Mouse (Mus musculus) limb, embryonic 13.5 days (tissue): ENCODE results near the gene Suclg1. TPM values are rescaled to one million over a fixed set of nuclear protein-coding genes. Genes with fewer than 3 reads are reported as not detected.

Experiments used
- ATAC-seq: fragments of 200-750 bp; cut with Nextera tagmentation; 2 replicates; pipeline ENCODE4 v1.8.0; 2017; ENCODE audit warnings: low read depth, moderate number of reproducible peaks, moderate TSS enrichment; ENCODE audit not compliant: low FRiP score
- H3K27ac ChIP-seq: fragments of 300-500 bp; sonication (generic); 2 replicates; pipeline ENCODE4 v1.5.1; 2015; ENCODE audit warnings: inconsistent platforms, mild to moderate bottlenecking, moderate library complexity
- H3K27me3 ChIP-seq: fragments of 300-500 bp; sonication (generic); 2 replicates; pipeline ENCODE4 v1.6.1; 2015; ENCODE audit warnings: mild to moderate bottlenecking, inconsistent platforms
- H3K36me3 ChIP-seq: fragments of 300-500 bp; sonication (generic); 2 replicates; pipeline ENCODE4 v1.6.1; 2015; ENCODE audit warnings: inconsistent platforms, mild to moderate bottlenecking, moderate library complexity
- H3K4me1 ChIP-seq: fragments of 300-500 bp; sonication (generic); 2 replicates; pipeline ENCODE4 v1.6.1; 2015; ENCODE audit warnings: inconsistent platforms
- H3K4me2 ChIP-seq: fragments of 300-500 bp; sonication (generic); replicated peaks from 2 replicates; pipeline ENCODE4 v1.6.1; 2015; ENCODE audit warnings: inconsistent platforms, mild to moderate bottlenecking, moderate library complexity
- H3K4me3 ChIP-seq: fragments of 300-500 bp; sonication (generic); 2 replicates; pipeline ENCODE4 v1.5.1; 2015; ENCODE audit warnings: moderate library complexity, mild to moderate bottlenecking, inconsistent platforms
- H3K9ac ChIP-seq: fragments of 300-500 bp; sonication (generic); 2 replicates; pipeline ENCODE4 v1.6.1; 2015; ENCODE audit warnings: mild to moderate bottlenecking, inconsistent platforms
- H3K9me3 ChIP-seq: fragments of 300-500 bp; sonication (generic); 2 replicates; pipeline ENCODE4 v1.6.1; 2016; ENCODE audit warnings: inconsistent platforms
- WGBS: fragments of 180-500 bp; shearing (Covaris S2); methylation state at CpG from one replicate; pipeline ENCODE4 v1.1.7; 2015; 5-methylcytosine and 5-hydroxymethylcytosine counted together
- polyA plus RNA-seq: library from polyadenylated mRNA; unstranded; fragments of >200 nt; fragmentation: Nextera tagmentation; extraction: Ambion mirVana; gene quantifications from 2 replicates; pipeline ENCODE4 v1.2.1, GENCODE M21; 2015

Suclg1 gene
- polyA plus RNA-seq, 1 experiment from 2014 or later: 149 TPM

DNA sequence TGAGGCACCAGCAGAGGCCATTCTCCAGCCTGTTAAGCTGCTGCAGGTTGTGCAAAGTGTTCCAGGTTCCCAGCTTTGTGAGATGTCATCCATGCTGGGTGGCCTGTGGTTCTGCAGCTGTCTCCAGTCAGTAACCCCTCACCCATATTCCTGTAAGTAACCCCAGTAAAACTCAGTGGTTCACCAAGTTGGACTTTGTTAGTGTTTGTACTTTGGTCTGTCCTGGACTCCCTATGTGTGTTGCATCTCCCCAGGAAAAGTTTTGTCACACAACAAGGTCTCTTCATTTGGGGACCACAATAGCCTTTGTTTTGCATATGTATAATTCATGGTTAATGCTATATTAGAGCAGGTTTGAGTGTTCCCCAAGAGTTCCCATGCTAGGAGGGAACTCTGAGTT is 4.2 kb downstream of the Suclg1 start:
- Histone ChIP-seq H3K27me3 (no peaks in the 10 kb centered on the region), H3K9me3 (no peaks in the 10 kb centered on the region), H3K36me3 (peaks cover 14% of the 10 kb centered on the region), H3K27ac (no peak overlapping the region), H3K9ac (no peak overlapping the region), H3K4me3 (no peak overlapping the region), H3K4me1 (peaks cover 29% of the 10 kb centered on the region), H3K4me2 (no peak overlapping the region)
- ATAC-seq: no peak

DNA sequence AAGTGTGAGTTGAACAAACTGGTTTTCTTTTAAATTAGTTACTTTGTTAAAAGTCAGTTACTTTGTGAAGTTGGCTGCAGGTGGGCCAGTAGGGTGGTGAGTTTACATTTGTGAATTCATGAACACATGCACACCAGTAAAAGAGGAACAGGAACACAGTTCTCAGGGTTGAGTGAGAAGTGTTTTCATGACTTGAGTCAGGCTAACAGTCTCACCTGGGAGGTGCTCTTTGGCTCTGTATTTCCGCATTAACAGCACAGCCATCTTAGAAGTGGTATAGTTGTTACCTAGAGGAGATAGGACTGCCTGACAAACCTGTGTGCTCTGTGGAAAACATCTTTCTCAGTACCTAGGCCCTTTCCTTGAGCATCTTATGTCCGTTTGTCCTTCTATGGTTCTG is 4.8 kb downstream of the Suclg1 start:
- H3K9me3 ChIP-seq: no peaks in the 10 kb centered on the region
- 88% methylated on average over 2 of the region's 2 CpGs for WGBS
- H3K9ac ChIP-seq: no peak overlapping the region
- H3K27ac ChIP-seq: no peak overlapping the region
- peaks cover 29% of the 10 kb centered on the region for H3K4me1 ChIP-seq
- ATAC-seq: no peak
- H3K4me3 ChIP-seq: no peak overlapping the region
- peaks cover 19% of the 10 kb centered on the region for H3K36me3 ChIP-seq
- H3K4me2 ChIP-seq: no peak overlapping the region
- no peaks in the 10 kb centered on the region for H3K27me3 ChIP-seq

DNA sequence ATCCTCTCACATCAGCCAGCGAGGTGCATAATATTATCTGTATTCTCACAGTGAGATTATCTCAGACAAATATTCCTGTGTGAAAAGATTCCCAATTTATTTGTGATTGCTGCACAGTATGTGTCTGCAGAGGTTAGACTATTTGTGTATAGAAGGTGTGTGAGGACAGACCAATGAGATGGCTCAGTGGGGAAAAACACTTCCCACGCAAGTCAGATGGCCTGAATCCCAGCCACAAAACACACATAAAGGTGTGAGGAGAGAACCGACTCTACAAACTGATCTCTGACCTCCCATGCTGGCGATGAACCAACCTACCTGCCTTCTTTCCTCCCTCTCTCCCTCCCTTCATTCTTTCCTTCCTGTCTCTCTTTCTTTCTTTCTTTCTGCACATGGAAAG is 5.4 kb downstream of the Suclg1 start:
- Histone ChIP-seq H3K4me3 (no peak overlapping the region), H3K27me3 (no peaks in the 10 kb centered on the region), H3K36me3 (peaks cover 20% of the 10 kb centered on the region), H3K4me2 (no peak overlapping the region), H3K9me3 (no peaks in the 10 kb centered on the region), H3K9ac (no peak overlapping the region), H3K4me1 (peaks cover 29% of the 10 kb centered on the region), H3K27ac (no peak overlapping the region)
- ATAC-seq: no peak
- 80% methylated on average over 4 of the region's 4 CpGs for WGBS

DNA sequence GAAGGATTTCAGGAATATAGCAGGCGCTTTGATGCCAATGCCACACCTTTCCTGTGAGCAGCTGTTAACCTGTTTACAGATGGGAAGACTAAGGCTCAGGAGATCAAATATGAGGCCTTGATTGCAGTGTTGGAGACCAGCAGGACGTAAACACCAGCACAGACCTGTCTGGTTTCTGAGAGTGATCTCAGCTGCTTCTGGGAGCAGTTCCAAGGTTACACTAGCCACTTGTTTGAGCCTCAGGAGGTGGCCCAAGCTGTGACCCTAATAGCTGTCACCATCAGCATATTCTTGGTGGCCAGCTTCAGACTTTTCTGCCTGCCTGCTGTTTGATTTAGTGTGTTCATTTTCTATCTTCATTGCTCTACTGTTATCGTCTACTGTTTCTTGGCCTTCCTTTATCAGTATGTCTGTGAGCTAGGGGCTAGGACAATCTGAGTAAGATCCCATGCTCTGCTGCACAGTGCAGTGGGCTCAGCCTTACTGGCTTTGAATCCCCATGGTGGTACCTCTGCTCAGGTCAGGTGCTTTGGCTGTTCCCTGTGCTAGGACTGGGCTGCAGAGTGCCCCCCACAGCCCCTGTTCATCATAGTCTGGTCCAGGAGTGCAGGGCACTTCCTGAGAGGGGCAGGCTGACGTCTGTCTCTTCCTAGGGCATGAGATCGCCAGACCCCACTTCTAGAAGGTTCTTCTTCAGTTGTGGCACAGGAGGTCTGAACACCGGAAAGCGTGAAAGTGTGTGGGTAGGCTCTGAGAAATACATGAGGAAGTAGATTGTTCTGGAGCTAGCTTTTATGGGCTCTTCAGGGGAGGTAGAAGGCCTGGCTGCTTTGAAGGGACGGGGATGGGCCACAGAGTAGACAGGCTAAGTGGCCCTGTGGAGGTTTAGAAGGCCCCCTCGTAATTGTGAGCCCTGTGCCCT is 6.4 kb downstream of the Suclg1 start:
- Histone ChIP-seq H3K27me3 (no peaks in the 10 kb centered on the region), H3K9me3 (no peaks in the 10 kb centered on the region), H3K4me3 (no peak overlapping the region), H3K36me3 (peaks cover 30% of the 10 kb centered on the region), H3K4me2 (no peak overlapping the region), H3K9ac (no peak overlapping the region), H3K4me1 (peaks cover 24% of the 10 kb centered on the region), H3K27ac (no peak overlapping the region)
- no peak for ATAC-seq
- 73% methylated on average over 9 of the region's 9 CpGs for WGBS

DNA sequence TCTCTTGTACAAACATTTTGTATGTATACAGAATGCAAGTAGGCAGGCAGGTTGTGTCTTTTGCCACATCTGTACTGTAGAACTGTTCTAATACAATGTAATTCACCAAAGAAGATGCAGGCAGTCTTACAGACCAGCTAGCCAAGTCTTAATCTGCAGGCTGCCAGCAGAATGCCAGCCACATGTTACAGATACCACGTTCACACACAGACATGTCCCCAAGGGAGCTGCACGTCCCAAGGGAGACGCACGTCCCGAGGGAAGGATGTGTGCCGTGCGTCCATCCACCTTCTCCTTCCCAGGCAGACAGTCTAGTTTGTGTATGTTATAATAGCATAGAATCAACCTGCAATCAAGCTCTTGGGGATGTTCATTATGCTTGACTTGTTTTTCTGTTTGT is 8.9 kb downstream of the Suclg1 start:
- Histone ChIP-seq H3K27me3 (no peaks in the 10 kb centered on the region), H3K4me3 (no peak overlapping the region), H3K9me3 (no peaks in the 10 kb centered on the region), H3K27ac (no peak overlapping the region), H3K36me3 (peaks cover 52% of the 10 kb centered on the region), H3K9ac (no peak overlapping the region), H3K4me1 (peaks cover 16% of the 10 kb centered on the region), H3K4me2 (no peak overlapping the region)
- WGBS: 91% methylated on average over 7 of the region's 7 CpGs
- no peak for ATAC-seq

DNA sequence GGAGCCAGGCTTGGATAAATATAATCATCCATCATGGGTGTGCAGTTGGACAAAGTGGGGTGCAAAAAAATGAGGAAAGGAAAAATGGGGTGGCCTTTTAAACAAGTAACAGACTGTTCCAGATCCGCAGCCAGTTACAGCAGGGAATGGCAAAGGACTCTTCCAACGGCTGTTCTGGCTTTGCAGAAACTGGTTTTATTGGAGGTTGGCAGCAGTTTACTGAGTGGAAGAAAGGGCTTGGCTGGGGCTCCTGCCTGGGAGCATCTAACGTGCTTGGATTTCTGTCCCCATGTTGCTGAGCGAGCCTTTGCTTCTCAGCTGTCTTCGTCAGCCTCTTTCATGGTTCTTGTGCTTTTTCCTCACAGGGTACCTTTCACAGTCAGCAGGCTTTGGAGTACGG is 11.9 kb downstream of the Suclg1 start:
- Histone ChIP-seq H3K36me3 (peaks cover 73% of the 10 kb centered on the region), H3K27me3 (no peaks in the 10 kb centered on the region), H3K4me1 (no peaks in the 10 kb centered on the region), H3K4me3 (no peak overlapping the region), H3K27ac (no peak overlapping the region), H3K9me3 (no peaks in the 10 kb centered on the region), H3K4me2 (no peak overlapping the region), H3K9ac (no peak overlapping the region)
- no peak for ATAC-seq
- WGBS: 83% methylated on average over 6 of the region's 6 CpGs

DNA sequence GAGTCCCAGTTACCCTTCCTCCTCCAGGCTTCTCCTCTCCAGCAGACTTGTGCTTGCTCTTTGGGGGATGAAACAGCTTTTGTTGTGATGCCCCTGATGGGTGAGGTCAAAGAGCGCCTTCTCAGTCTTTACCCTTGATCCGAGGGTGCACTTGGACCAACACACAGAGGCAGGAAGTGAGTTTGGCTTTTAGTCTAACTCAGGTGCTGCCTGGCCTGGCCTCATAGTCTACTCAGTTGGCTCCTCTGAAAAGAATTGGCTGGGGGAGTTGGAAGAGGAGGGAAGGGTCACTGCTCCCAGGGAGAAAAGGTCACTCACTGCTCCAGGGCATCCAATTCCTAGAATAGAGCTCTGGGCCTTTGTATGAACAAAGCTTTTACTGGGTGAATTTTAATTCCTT is 16.6 kb downstream of the Suclg1 start:
- Histone ChIP-seq H3K9me3 (no peaks in the 10 kb centered on the region), H3K4me2 (no peak overlapping the region), H3K4me1 (no peaks in the 10 kb centered on the region), H3K27me3 (no peaks in the 10 kb centered on the region), H3K9ac (no peak overlapping the region), H3K4me3 (no peak overlapping the region), H3K27ac (no peak overlapping the region), H3K36me3 (peaks cover 80% of the 10 kb centered on the region)
- 72% methylated on average over 2 of the region's 2 CpGs for WGBS
- ATAC-seq: no peak

DNA sequence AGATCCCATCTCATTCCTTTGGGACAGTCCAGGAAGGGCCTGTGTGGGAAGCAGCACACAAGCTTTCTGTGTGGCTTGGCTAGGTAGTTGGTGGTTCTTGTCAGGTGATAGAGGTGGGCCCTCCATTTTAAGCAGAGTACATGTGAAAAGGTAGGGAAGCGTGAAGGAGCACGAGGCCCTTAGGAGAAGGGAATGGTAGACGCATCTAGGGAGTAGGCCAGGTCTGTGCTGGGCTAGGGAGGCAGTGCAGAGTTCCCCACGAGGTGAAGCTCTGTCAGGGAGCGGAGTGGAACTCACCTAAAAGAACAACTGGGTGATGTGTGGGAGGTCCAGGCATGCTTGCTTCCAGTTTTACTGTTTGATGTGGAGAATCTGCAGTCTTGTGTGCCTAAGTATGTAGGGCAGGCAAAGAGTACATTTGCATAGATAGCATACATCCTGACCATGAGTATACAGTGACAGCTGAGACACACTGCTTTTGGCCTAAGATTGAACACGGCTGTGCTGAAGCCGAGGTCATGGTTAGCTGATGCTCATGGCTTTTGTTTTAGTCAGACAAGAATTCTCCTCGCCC is 19.6 kb downstream of the Suclg1 start:
- ATAC-seq: no peak
- 92% methylated on average over 8 of the region's 8 CpGs for WGBS
- no peaks in the 10 kb centered on the region for H3K4me1 ChIP-seq
- no peak overlapping the region for H3K27ac ChIP-seq
- no peaks in the 10 kb centered on the region for H3K27me3 ChIP-seq
- H3K9me3 ChIP-seq: no peaks in the 10 kb centered on the region
- H3K4me2 ChIP-seq: no peak overlapping the region
- no peak overlapping the region for H3K9ac ChIP-seq
- peaks cover 86% of the 10 kb centered on the region for H3K36me3 ChIP-seq
- no peak overlapping the region for H3K4me3 ChIP-seq

DNA sequence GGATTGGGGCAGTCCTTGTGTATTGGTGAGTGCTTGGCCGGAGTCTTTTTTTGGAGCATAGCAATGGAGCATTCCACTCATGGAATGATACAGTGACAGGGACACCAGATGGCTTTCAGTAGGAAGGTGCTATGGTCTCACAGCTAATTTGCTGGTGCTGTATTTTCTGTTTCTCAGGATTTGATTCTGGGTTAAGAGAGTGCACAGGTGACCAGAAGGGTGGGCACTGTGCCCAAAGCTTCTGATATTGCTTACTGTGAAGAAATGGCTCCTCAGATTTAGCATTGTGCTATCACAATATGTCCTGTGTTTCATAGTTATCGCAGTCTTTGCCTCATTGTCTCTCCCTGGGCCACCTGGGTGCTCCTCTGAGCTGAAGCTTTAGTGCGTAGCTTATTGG is 21.2 kb downstream of the Suclg1 start:
- no peak overlapping the region for H3K4me3 ChIP-seq
- no peaks in the 10 kb centered on the region for H3K27me3 ChIP-seq
- no peak overlapping the region for H3K4me2 ChIP-seq
- 95% methylated on average over 3 of the region's 3 CpGs for WGBS
- H3K27ac ChIP-seq: no peak overlapping the region
- H3K9ac ChIP-seq: no peak overlapping the region
- no peaks in the 10 kb centered on the region for H3K4me1 ChIP-seq
- H3K9me3 ChIP-seq: no peaks in the 10 kb centered on the region
- peaks cover 81% of the 10 kb centered on the region for H3K36me3 ChIP-seq
- ATAC-seq: no peak

DNA sequence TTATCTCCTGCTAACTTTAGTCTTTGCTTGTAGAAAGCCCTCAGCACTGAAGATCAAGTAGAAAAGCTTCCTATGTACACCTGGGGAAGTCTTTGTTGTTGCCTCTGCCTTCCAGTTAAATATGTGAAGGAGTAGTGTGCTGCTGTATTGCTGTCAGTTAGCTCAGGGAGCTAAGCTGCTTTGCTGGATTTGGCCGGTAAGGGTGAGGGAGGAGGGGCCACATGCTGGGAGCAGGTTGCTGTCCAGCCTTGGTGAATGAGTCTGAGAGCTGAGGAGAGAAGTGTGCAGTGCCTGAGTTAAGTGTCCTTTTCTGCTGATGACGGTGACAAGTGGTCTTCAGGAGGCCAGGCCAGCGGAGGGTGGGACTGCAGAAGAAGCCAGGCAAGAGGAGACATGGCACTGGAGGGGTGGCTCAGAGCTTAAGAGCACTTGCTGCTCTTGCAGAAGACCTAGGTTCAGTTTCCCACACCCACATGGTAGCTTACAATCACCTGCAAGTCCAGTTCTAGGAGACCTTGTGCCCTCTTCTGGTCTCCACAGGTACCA is 23.4 kb downstream of the Suclg1 start:
- peaks cover 87% of the 10 kb centered on the region for H3K36me3 ChIP-seq
- no peak overlapping the region for H3K27ac ChIP-seq
- no peak overlapping the region for H3K4me2 ChIP-seq
- no peak overlapping the region for H3K4me3 ChIP-seq
- H3K4me1 ChIP-seq: no peaks in the 10 kb centered on the region
- no peaks in the 10 kb centered on the region for H3K27me3 ChIP-seq
- H3K9ac ChIP-seq: no peak overlapping the region
- H3K9me3 ChIP-seq: no peaks in the 10 kb centered on the region
- WGBS: 87% methylated on average over 3 of the region's 3 CpGs
- no peak for ATAC-seq

DNA sequence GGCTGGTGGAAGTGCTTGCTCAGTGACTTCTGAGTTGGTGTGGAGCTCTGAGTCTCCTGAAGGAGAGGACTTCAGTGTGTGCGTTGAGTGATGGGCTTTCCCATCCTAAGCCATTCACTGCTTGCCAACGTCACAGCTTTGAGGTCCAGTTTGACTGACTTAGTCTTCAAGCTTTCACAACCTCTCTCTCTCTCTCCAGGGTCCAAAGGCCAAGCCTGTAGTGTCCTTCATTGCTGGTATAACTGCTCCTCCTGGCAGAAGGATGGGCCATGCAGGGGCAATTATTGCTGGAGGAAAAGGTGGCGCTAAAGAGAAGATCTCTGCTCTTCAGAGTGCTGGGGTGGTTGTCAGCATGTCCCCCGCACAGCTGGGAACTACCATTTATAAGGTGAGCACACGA is 26.8 kb downstream of the Suclg1 start:
- H3K27me3 ChIP-seq: no peaks in the 10 kb centered on the region
- H3K27ac ChIP-seq: no peak overlapping the region
- no peak overlapping the region for H3K4me2 ChIP-seq
- no peak overlapping the region for H3K4me3 ChIP-seq
- H3K4me1 ChIP-seq: no peaks in the 10 kb centered on the region
- 88% methylated on average over 5 of the region's 5 CpGs for WGBS
- H3K9me3 ChIP-seq: no peaks in the 10 kb centered on the region
- no peak for ATAC-seq
- no peak overlapping the region for H3K9ac ChIP-seq
- peaks cover 79% of the 10 kb centered on the region for H3K36me3 ChIP-seq

DNA sequence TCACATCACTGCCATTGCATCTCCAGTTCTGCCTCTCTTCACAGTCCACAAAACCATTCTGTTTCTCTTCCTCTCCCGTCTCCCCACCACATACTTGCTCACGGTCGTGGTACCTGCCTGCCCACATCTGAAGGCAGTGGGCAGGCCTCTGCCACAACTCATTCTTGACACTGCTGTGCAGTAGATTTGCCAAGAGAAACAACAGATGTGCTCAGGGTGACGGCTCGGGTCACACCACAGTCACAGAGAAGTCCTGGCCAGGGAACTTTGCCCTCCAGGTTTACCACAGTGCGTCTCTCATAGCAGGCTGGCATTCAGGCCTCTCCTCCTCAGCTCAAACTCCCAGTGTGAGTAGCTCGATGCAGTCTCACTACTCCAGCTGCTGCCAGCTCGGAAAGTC is 31.5 kb downstream of the Suclg1 start:
- no peak overlapping the region for H3K9ac ChIP-seq
- 66% methylated on average over 8 of the region's 8 CpGs for WGBS
- no peak overlapping the region for H3K4me3 ChIP-seq
- ATAC-seq: no peak
- no peak overlapping the region for H3K4me2 ChIP-seq
- no peaks in the 10 kb centered on the region for H3K9me3 ChIP-seq
- H3K27ac ChIP-seq: no peak overlapping the region
- H3K27me3 ChIP-seq: no peaks in the 10 kb centered on the region
- H3K36me3 ChIP-seq: peaks cover 38% of the 10 kb centered on the region
- no peaks in the 10 kb centered on the region for H3K4me1 ChIP-seq
